Comparison of ENCODE assay signal across 16 mouse cellular contexts in the genomic region with DNA sequence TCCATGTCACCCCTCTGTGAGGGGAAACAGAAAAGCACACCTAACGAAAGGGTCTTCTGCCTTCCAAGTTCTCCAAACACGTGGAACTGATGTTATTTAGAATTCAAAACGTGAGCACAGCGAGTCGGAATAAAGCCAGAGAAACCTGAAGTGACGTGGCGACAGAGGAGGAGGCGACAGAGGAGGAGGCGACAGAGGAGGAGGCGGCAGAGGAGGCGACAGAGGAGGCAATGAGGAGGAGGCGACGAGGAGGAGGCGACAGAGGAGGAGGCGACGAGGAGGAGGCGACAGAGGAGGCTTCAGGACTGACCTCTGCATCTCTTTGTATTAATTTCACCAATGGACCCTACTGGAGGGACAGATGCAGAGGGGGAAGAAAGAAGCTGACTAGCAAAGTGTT. TPM values are rescaled to one million over a fixed set of nuclear protein-coding genes. Genes with fewer than 3 reads are reported as not detected.
"Had no signal": no experiment of that assay in that cellular context is flagged by ENCODE, and none has a peak within 500 bp of the region (broad histone marks: within the 10 kb centered on the region; RNA-seq: fewer than 3 reads in every experiment).

No protein-coding gene starts in this region.

- H3K27ac ChIP-seq: hindbrain, embryonic 13.5 days; hindbrain, postnatal 0 days; limb, embryonic 13.5 days; liver, embryonic 14.5 days; midbrain, embryonic 10.5 days; neural tube, embryonic 13.5 days had no signal

- H3K4me1 ChIP-seq: hindbrain, embryonic 13.5 days; limb, embryonic 13.5 days; neural tube, embryonic 13.5 days had no signal

- H3K4me3 ChIP-seq: hindbrain, embryonic 13.5 days; limb, embryonic 13.5 days; midbrain, embryonic 10.5 days; neural tube, embryonic 13.5 days had no signal

- H3K9ac ChIP-seq: hindbrain, embryonic 13.5 days; limb, embryonic 13.5 days; liver, embryonic 14.5 days; neural tube, embryonic 13.5 days had no signal

- ATAC-seq: hindbrain, postnatal 0 days had no signal

- DNase-seq: kidney, adult 9 months; left cerebral cortex, postnatal 4 days; lung, adult 18-20 months; midbrain, embryonic 14.5 days; retina, postnatal 1 day; right cerebral cortex, postnatal 4 days; spleen, adult 18-20 months; thymus, postnatal 36 days had no signal

- H3K4me2 ChIP-seq: hindbrain, embryonic 13.5 days; limb, embryonic 13.5 days; neural tube, embryonic 13.5 days had no signal

- H3K9me3 ChIP-seq: hindbrain, embryonic 13.5 days; limb, embryonic 13.5 days; midbrain, embryonic 10.5 days; neural tube, embryonic 13.5 days had no signal

- H3K27me3 ChIP-seq: hindbrain, embryonic 13.5 days; limb, embryonic 13.5 days; neural tube, embryonic 13.5 days had no signal

- H3K36me3 ChIP-seq: hindbrain, embryonic 13.5 days; neural tube, embryonic 13.5 days had no signal

RNA-seq across cellular contexts. Expression of a gene that starts 28.7 kb away (rescaled TPM):
- total RNA-seq: liver, adult 2 months; monocyte, adult 5-6 weeks had no signal
- polyA plus RNA-seq: liver, adult 2 months had no signal
